Mouse (Mus musculus): ENCODE measurements at regions not wholly inside any gene's neighbourhood (a gene's known extent, or its start where the extent isn't known, plus 50 kb on each side); places are given as distances from the start of the nearest gene placed in this dataset.

GRCm38 (mm10) chr10:113440818-113441217 is 512.0 kb upstream of the Atxn7l3b start:
- Histone ChIP-seq H3K27ac (ENCODE audit: low read length) (no peak overlapping the region), H3K4me3 (ENCODE audit: low read length) (no peak overlapping the region), H3K27me3 (ENCODE audit: control insufficient read depth, insufficient read depth, low read depth, low read length) (no peaks in the 10 kb centered on the region), H3K4me2 (ENCODE audit: low read depth, low read length) (no peak overlapping the region), H3K9ac (ENCODE audit: low read length) (no peak overlapping the region), H3K4me1 (replicated peaks; ENCODE audit: control insufficient read depth, insufficient read depth, low read length) (no peaks in the 10 kb centered on the region), H3K36me3 (ENCODE audit: control insufficient read depth, insufficient read depth, low read length) (no peaks in the 10 kb centered on the region), H3K9me3 (ENCODE audit: control insufficient read depth, low read length) (no peaks in the 10 kb centered on the region)
- ATAC-seq (ENCODE audit: low read depth) = no peak
- 58% methylated on average over 1 of the region's 1 CpGs for WGBS

- Histone ChIP-seq H3K4me1 (replicated peaks; ENCODE audit: control insufficient read depth, insufficient read depth, low read length) (no peaks in the 10 kb centered on the region), H3K9ac (ENCODE audit: low read length) (no peak overlapping the region), H3K27me3 (ENCODE audit: control insufficient read depth, insufficient read depth, low read depth, low read length) (no peaks in the 10 kb centered on the region), H3K4me2 (ENCODE audit: low read depth, low read length) (no peak overlapping the region), H3K9me3 (ENCODE audit: control insufficient read depth, low read length) (no peaks in the 10 kb centered on the region), H3K4me3 (ENCODE audit: low read length) (no peak overlapping the region), H3K36me3 (ENCODE audit: control insufficient read depth, insufficient read depth, low read length) (no peaks in the 10 kb centered on the region), H3K27ac (ENCODE audit: low read length) (no peak overlapping the region)
- WGBS = 86% methylated on average over 5 of the region's 5 CpGs
- no peak for ATAC-seq (ENCODE audit: low read depth)
Measured at GRCm38 (mm10) chr10:113431155-113431554, 502.4 kb upstream of the Atxn7l3b start.

- Histone ChIP-seq H3K9ac (ENCODE audit: low read length) (no peak overlapping the region), H3K4me1 (replicated peaks; ENCODE audit: control insufficient read depth, insufficient read depth, low read length) (no peaks in the 10 kb centered on the region), H3K36me3 (ENCODE audit: control insufficient read depth, insufficient read depth, low read length) (no peaks in the 10 kb centered on the region), H3K4me3 (ENCODE audit: low read length) (no peak overlapping the region), H3K27ac (ENCODE audit: low read length) (no peak overlapping the region), H3K9me3 (ENCODE audit: control insufficient read depth, low read length) (no peaks in the 10 kb centered on the region), H3K27me3 (ENCODE audit: control insufficient read depth, insufficient read depth, low read depth, low read length) (no peaks in the 10 kb centered on the region), H3K4me2 (ENCODE audit: low read depth, low read length) (no peak overlapping the region)
- 77% methylated on average over 2 of the region's 2 CpGs for WGBS
- no peak for ATAC-seq (ENCODE audit: low read depth)
Measured at GRCm38 (mm10) chr10:113411250-113411813, 482.5 kb upstream of the Atxn7l3b start.

GRCm38 (mm10) chr10:113390579-113390978 is 461.8 kb upstream of the Atxn7l3b start:
- no peaks in the 10 kb centered on the region for H3K4me1 ChIP-seq (replicated peaks; ENCODE audit: control insufficient read depth, insufficient read depth, low read length)
- no peaks in the 10 kb centered on the region for H3K9me3 ChIP-seq (ENCODE audit: control insufficient read depth, low read length)
- H3K4me3 ChIP-seq (ENCODE audit: low read length) = no peak overlapping the region
- no peak for ATAC-seq (ENCODE audit: low read depth)
- H3K36me3 ChIP-seq (ENCODE audit: control insufficient read depth, insufficient read depth, low read length) = no peaks in the 10 kb centered on the region
- H3K27me3 ChIP-seq (ENCODE audit: control insufficient read depth, insufficient read depth, low read depth, low read length) = no peaks in the 10 kb centered on the region
- WGBS = 70% methylated on average over 3 of the region's 3 CpGs
- H3K9ac ChIP-seq (ENCODE audit: low read length) = no peak overlapping the region
- H3K27ac ChIP-seq (ENCODE audit: low read length) = no peak overlapping the region
- no peak overlapping the region for H3K4me2 ChIP-seq (ENCODE audit: low read depth, low read length)

- H3K27me3 ChIP-seq (ENCODE audit: control insufficient read depth, insufficient read depth, low read depth, low read length) = no peaks in the 10 kb centered on the region
- H3K27ac ChIP-seq (ENCODE audit: low read length) = peak overlapping the region; percentile 22; the same call in 1 of the 2 replicates
- ATAC-seq (ENCODE audit: low read depth) = no peak
- H3K4me3 ChIP-seq (ENCODE audit: low read length) = no peak overlapping the region
- H3K9me3 ChIP-seq (ENCODE audit: control insufficient read depth, low read length) = no peaks in the 10 kb centered on the region
- H3K36me3 ChIP-seq (ENCODE audit: control insufficient read depth, insufficient read depth, low read length) = no peaks in the 10 kb centered on the region
- 73% methylated on average over 6 of the region's 6 CpGs for WGBS
- no peak overlapping the region for H3K9ac ChIP-seq (ENCODE audit: low read length)
- no peak overlapping the region for H3K4me2 ChIP-seq (ENCODE audit: low read depth, low read length)
- no peaks in the 10 kb centered on the region for H3K4me1 ChIP-seq (replicated peaks; ENCODE audit: control insufficient read depth, insufficient read depth, low read length)
Measured at GRCm38 (mm10) chr10:113369232-113369631, 440.4 kb upstream of the Atxn7l3b start.

- Histone ChIP-seq H3K4me1 (replicated peaks; ENCODE audit: control insufficient read depth, insufficient read depth, low read length) (peaks cover 2% of the 10 kb centered on the region; the same call in 1 of the 2 replicates), H3K27me3 (ENCODE audit: control insufficient read depth, insufficient read depth, low read depth, low read length) (no peaks in the 10 kb centered on the region), H3K36me3 (ENCODE audit: control insufficient read depth, insufficient read depth, low read length) (no peaks in the 10 kb centered on the region), H3K27ac (ENCODE audit: low read length) (no peak overlapping the region), H3K4me3 (ENCODE audit: low read length) (no peak overlapping the region), H3K9ac (ENCODE audit: low read length) (no peak overlapping the region), H3K4me2 (ENCODE audit: low read depth, low read length) (no peak overlapping the region), H3K9me3 (ENCODE audit: control insufficient read depth, low read length) (no peaks in the 10 kb centered on the region)
- 34% methylated on average over 2 of the region's 2 CpGs for WGBS
- peak; percentile 79 for ATAC-seq (ENCODE audit: low read depth)
Measured at GRCm38 (mm10) chr10:113346199-113346598, 417.4 kb upstream of the Atxn7l3b start.

Measured in lung, embryonic 16.5 days (tissue).